Mouse (Mus musculus): Measurements from ENCODE around the gene Lama4.

Gene Lama4

GRCm38 (mm10) chr10:38965075-38965781, at the start of gene Lama4:
Gene Lama4 (plus strand): TSS chr10:38965515.
- DNase-seq (ENCODE audit: low spot score in 2 of 2): peak; percentile 48 to 52

GRCm38 (mm10) chr10:38916027-38916617, 49.2 kb upstream of the Lama4 start:
- no peak for DNase-seq (ENCODE audit: low spot score in 2 of 2)

GRCm38 (mm10) chr10:38928940-38929697, 36.2 kb upstream of the Lama4 start:
- DNase-seq (ENCODE audit: low spot score in 2 of 2): no peak

GRCm38 (mm10) chr10:38944701-38945100, 20.6 kb upstream of the Lama4 start:
- no peak for DNase-seq (ENCODE audit: low spot score in 2 of 2)

- no peak for DNase-seq (ENCODE audit: low spot score in 2 of 2)
Measured at GRCm38 (mm10) chr10:38961920-38962319, 3.4 kb upstream of the Lama4 start.

- DNase-seq (ENCODE audit: low spot score in 2 of 2): no peak
Measured at GRCm38 (mm10) chr10:38964719-38965074, 618 bp upstream of the Lama4 start.

GRCm38 (mm10) chr10:38965857-38966256, 542 bp downstream of the Lama4 start:
- DNase-seq (ENCODE audit: low spot score in 2 of 2): peak; percentile 29 to 33

- DNase-seq (ENCODE audit: low spot score in 2 of 2): no peak
Measured at GRCm38 (mm10) chr10:38966646-38967045, 1.3 kb downstream of the Lama4 start.

GRCm38 (mm10) chr10:38968326-38969072, 3.2 kb downstream of the Lama4 start:
- no peak for DNase-seq (ENCODE audit: low spot score in 2 of 2)

GRCm38 (mm10) chr10:38969543-38969942, 4.2 kb downstream of the Lama4 start:
- no peak for DNase-seq (ENCODE audit: low spot score in 2 of 2)

GRCm38 (mm10) chr10:38969975-38970374, 4.7 kb downstream of the Lama4 start:
- DNase-seq (ENCODE audit: low spot score in 2 of 2): no peak

GRCm38 (mm10) chr10:38972221-38972946, 7.1 kb downstream of the Lama4 start:
- DNase-seq (ENCODE audit: low spot score in 2 of 2): no peak

GRCm38 (mm10) chr10:38973016-38973415, 7.7 kb downstream of the Lama4 start:
- no peak for DNase-seq (ENCODE audit: low spot score in 2 of 2)

GRCm38 (mm10) chr10:38978195-38978594, 12.9 kb downstream of the Lama4 start:
- DNase-seq (ENCODE audit: low spot score in 2 of 2): no peak

- DNase-seq (ENCODE audit: low spot score in 2 of 2): no peak
Measured at GRCm38 (mm10) chr10:38979699-38980098, 14.4 kb downstream of the Lama4 start.

GRCm38 (mm10) chr10:38980980-38981379, 15.7 kb downstream of the Lama4 start:
- DNase-seq (ENCODE audit: low spot score in 2 of 2): no peak

- DNase-seq (ENCODE audit: low spot score in 2 of 2): no peak
Measured at GRCm38 (mm10) chr10:38984358-38985075, 19.2 kb downstream of the Lama4 start.

- no peak for DNase-seq (ENCODE audit: low spot score in 2 of 2)
Measured at GRCm38 (mm10) chr10:38986053-38986452, 20.7 kb downstream of the Lama4 start.

GRCm38 (mm10) chr10:38992827-38993226, 27.5 kb downstream of the Lama4 start:
- no peak for DNase-seq (ENCODE audit: low spot score in 2 of 2)

- no peak for DNase-seq (ENCODE audit: low spot score in 2 of 2)
Measured at GRCm38 (mm10) chr10:38993632-38994424, 28.5 kb downstream of the Lama4 start.

Measured in right cerebral cortex, postnatal 10 days (tissue).